1 mouse cellular context compared by ENCODE assay signal in the genomic region with DNA sequence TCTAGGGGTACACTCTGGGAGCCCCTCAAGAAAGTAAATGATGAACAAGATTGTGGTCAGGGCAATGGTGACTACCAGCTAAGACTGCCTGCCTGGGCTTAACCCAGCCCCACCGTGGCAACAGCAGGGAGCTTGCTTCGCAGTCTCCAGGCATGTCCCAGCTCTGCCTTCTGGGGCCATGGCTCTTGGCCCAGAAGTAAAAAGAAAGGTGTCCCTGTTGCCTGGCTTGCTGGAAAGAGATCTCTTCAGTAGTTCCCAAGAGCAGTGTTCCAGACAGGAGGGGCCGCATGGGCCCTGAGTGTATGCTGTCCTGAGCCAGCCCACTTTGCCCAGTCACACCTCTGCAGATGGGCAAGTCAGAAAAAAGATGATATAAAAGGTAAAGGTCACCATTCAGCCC.
TF ChIP-seq lines count a peak whose summit lies in the region.

No protein-coding gene starts in this region.

TF ChIP-seq in CH12.LX, 34 proteins besides CTCF, POLR2A, EP300 and RAD21 (continued from another document):
- no peak for TF ChIP-seq JUND (conservative IDR thresholded peaks at IDR 0.05; ENCODE audit: low read depth, low read length)
- no peak for TF ChIP-seq CHD1 (IDR thresholded peaks at IDR 0.05; ENCODE audit: low read depth, low read length)
- TF ChIP-seq UBTF (IDR thresholded peaks at IDR 0.05; ENCODE audit: low read depth, low read length), result no peak
- TF ChIP-seq ZKSCAN1 (IDR thresholded peaks at IDR 0.05; ENCODE audit: borderline replicate concordance, low read depth, low read length), result no peak
- TF ChIP-seq MAX (IDR thresholded peaks at IDR 0.05; ENCODE audit: low read length), result no peak
- TF ChIP-seq TCF12 (IDR thresholded peaks at IDR 0.05; ENCODE audit: low read depth, low read length), result no peak
- TF ChIP-seq USF2 (conservative IDR thresholded peaks at IDR 0.05; ENCODE audit: low read depth, low read length), result no peak
- TF ChIP-seq SIN3A (IDR thresholded peaks at IDR 0.05; ENCODE audit: low read length), result no peak
- no peak for TF ChIP-seq TBP (conservative IDR thresholded peaks at IDR 0.05; ENCODE audit: low read depth, low read length)
